Mouse (Mus musculus) midbrain, embryonic 15.5 days (tissue): Measurements from ENCODE around the gene Cd46. TPM values are rescaled to one million over a fixed set of nuclear protein-coding genes. Genes with fewer than 3 reads are reported as not detected.

Source experiments
- ATAC-seq: fragments of 200-750 bp; cut with Nextera tagmentation; replicated peaks from 2 replicates; pipeline ENCODE4 v1.8.0; 2017; ENCODE audit warnings: moderate TSS enrichment
- H3K27ac ChIP-seq: fragments of 300-500 bp; sonication (generic); 2 replicates; pipeline ENCODE4 v1.5.1; 2015; ENCODE audit warnings: mild to moderate bottlenecking, inconsistent platforms
- H3K27me3 ChIP-seq: fragments of 300-500 bp; sonication (generic); replicated peaks from 2 replicates; pipeline ENCODE4 v1.6.1; 2015; ENCODE audit warnings: inconsistent platforms
- H3K36me3 ChIP-seq: fragments of 300-500 bp; sonication (generic); replicated peaks from 2 replicates; pipeline ENCODE4 v1.6.1; 2015; ENCODE audit warnings: inconsistent platforms
- H3K4me1 ChIP-seq: fragments of 300-500 bp; sonication (generic); 2 replicates; pipeline ENCODE4 v1.6.1; 2015; ENCODE audit warnings: inconsistent platforms
- H3K4me2 ChIP-seq: fragments of 300-500 bp; sonication (generic); 2 replicates; pipeline ENCODE4 v1.6.1; 2015; ENCODE audit warnings: inconsistent platforms, mild to moderate bottlenecking, moderate library complexity
- H3K4me3 ChIP-seq: fragments of 300-500 bp; sonication (generic); 2 replicates; pipeline ENCODE4 v1.5.1; 2015; ENCODE audit warnings: mild to moderate bottlenecking, inconsistent platforms
- H3K9ac ChIP-seq: fragments of 300-500 bp; sonication (generic); 2 replicates; pipeline ENCODE4 v1.6.1; 2015; ENCODE audit warnings: mild to moderate bottlenecking, inconsistent platforms
- H3K9me3 ChIP-seq: fragments of 300-500 bp; sonication (generic); 2 replicates; pipeline ENCODE4 v1.6.1; 2016; ENCODE audit warnings: inconsistent platforms
- WGBS: fragments of 180-500 bp; shearing (Covaris S2); methylation state at CpG from one replicate; pipeline ENCODE4 v1.1.7; 2015; ENCODE audit warnings: mixed read lengths; 5-methylcytosine and 5-hydroxymethylcytosine counted together
- polyA plus RNA-seq: library from polyadenylated mRNA; unstranded; fragments of >200 nt; fragmentation: Nextera tagmentation; extraction: Ambion mirVana; gene quantifications from 2 replicates; pipeline ENCODE4 v1.2.1, GENCODE M21; 2015

Cd46 gene
- polyA plus RNA-seq = 1.4 and 1.7 TPM in 2 replicates

DNA sequence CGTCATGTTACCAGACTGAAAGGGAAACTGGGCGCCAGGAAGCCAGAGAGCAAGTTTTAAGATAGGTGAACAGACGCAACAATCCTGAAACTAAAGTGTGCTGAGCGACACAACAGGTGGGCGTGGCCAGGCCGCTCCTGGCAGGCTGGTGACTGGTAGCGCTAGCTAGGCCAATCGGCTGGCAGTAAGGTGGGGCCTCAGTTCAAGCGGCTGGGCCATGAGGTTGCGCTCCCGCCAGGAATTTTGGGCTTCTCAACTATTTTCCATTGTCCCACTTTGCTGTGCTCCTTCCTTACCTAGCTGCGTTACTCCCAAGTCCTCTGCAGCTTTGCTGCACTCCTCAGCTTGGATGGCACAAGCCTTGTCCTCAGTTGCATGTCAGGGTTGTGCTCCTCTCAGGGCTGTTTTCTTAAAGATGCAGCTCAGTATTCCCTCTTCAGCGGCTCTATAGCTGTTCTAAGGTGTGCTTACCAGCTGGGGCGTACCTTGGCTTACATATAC, at the start of gene Cd46:
TSS of gene Cd46 (minus strand) at position 30 of the 501 bp plus-strand sequence.
- Histone ChIP-seq H3K4me2 (peak within 1 kb of the TSS; percentile 53), H3K9ac (no peak within 1 kb of the TSS), H3K27ac (no peak within 1 kb of the TSS), H3K4me3 (peak within 1 kb of the TSS; percentile 32), H3K27me3 (no peaks in the 10 kb centered on the region), H3K4me1 (peaks cover 7% of the 10 kb centered on the region), H3K36me3 (0 out of 2 replicates have a peak, but pooled peaks cover 2% of the 10 kb centered on the region), H3K9me3 (no peaks in the 10 kb centered on the region)
- 3% methylated on average over 14 of the region's 14 CpGs for WGBS
- peak; percentile 94 for ATAC-seq

GRCm38 (mm10) chr1:195132070-195132469, 40.0 kb upstream of the Cd46 start:
- Histone ChIP-seq H3K4me3 (peak overlapping the region; percentile 70), H3K27me3 (no peaks in the 10 kb centered on the region), H3K27ac (peak overlapping the region; percentile 95; the same call in 1 of the 2 replicates), H3K9ac (no peak overlapping the region), H3K9me3 (no peaks in the 10 kb centered on the region), H3K36me3 (no peaks in the 10 kb centered on the region), H3K4me1 (peaks cover 20% of the 10 kb centered on the region), H3K4me2 (peak overlapping the region; percentile 55)
- WGBS = 62% methylated on average over 3 of the region's 3 CpGs
- ATAC-seq = no peak

- H3K36me3 ChIP-seq = no peaks in the 10 kb centered on the region
- peak overlapping the region; percentile 79 for H3K9ac ChIP-seq
- H3K27ac ChIP-seq = peak overlapping the region; percentile 95
- H3K27me3 ChIP-seq = no peaks in the 10 kb centered on the region
- WGBS = 25% methylated on average over 4 of the region's 4 CpGs
- peaks cover 20% of the 10 kb centered on the region for H3K4me1 ChIP-seq
- no peak for ATAC-seq
- H3K4me3 ChIP-seq = peak overlapping the region; percentile 70
- peak overlapping the region; percentile 55 for H3K4me2 ChIP-seq
- no peaks in the 10 kb centered on the region for H3K9me3 ChIP-seq
These were observed 39.6 kb upstream of the Cd46 start for GRCm38 (mm10) chr1:195131675-195132015.

- ATAC-seq = peak; percentile 100
- H3K4me1 ChIP-seq = peaks cover 20% of the 10 kb centered on the region
- peak within 1 kb of the TSS; percentile 55 for H3K4me2 ChIP-seq
- H3K27ac ChIP-seq = peak within 1 kb of the TSS; percentile 95
- no peaks in the 10 kb centered on the region for H3K27me3 ChIP-seq
- H3K36me3 ChIP-seq = no peaks in the 10 kb centered on the region
- no peaks in the 10 kb centered on the region for H3K9me3 ChIP-seq
- peak within 1 kb of the TSS; percentile 70 for H3K4me3 ChIP-seq
- peak within 1 kb of the TSS; percentile 79 for H3K9ac ChIP-seq
- under 1% methylated on average over 31 of the region's 31 CpGs for WGBS
These were observed 39.1 kb upstream of the Cd46 start, which contains the start of gene Cr1l for GRCm38 (mm10) chr1:195130953-195131674. Cr1l (minus strand) TSS chr1:195131586.

DNA sequence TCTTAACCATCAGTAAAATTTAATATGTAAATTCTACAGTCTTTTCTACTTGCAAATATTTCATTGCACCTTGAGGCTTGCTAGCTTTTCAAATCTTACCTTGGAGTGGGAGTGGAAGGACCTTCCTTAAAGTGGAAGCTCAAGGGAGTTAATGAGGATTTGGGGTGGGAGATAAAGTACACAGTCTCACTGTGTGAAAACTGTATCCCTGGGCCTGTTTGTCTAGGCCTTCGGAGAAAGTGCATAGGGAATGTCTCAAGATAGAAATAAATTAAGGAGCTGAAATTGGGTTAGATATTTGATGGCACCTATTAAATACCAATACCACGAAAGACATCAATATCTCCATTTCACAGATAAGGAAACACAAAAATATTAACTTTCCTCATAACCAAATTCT, 38.4 kb upstream of the Cd46 start:
- Histone ChIP-seq H3K4me3 (peak overlapping the region; percentile 70), H3K9ac (peak overlapping the region; percentile 79), H3K9me3 (no peaks in the 10 kb centered on the region), H3K36me3 (no peaks in the 10 kb centered on the region), H3K27me3 (no peaks in the 10 kb centered on the region), H3K27ac (peak overlapping the region; percentile 95), H3K4me1 (peaks cover 20% of the 10 kb centered on the region), H3K4me2 (peak overlapping the region; percentile 55)
- 23% methylated on average over 2 of the region's 2 CpGs for WGBS
- peak; percentile 66 for ATAC-seq

DNA sequence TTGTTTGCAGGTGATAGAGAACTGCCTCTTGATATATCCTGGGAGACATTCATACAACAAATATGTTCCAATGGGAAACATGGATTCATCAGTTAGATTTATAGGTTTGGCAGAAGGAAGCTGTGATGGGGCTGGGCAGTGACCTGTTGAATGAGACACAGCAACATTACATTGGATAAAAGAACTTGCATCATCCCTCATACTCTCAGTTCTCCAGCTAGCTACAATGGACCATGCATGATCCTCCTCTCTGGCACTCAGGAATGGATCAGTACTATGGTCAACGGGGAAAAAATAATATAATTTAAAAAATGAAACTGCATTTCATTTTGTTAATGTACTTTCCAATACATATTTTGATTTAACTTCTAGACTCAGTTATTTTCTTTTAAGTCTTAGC, 37.8 kb upstream of the Cd46 start:
- Histone ChIP-seq H3K4me2 (no peak overlapping the region), H3K27me3 (no peaks in the 10 kb centered on the region), H3K9ac (no peak overlapping the region), H3K4me3 (no peak overlapping the region), H3K4me1 (peaks cover 20% of the 10 kb centered on the region), H3K9me3 (no peaks in the 10 kb centered on the region), H3K36me3 (no peaks in the 10 kb centered on the region), H3K27ac (no peak overlapping the region)
- 78% methylated on average over 1 of the region's 1 CpGs for whole genome bisulfite sequencing
- no peak for ATAC-seq

GRCm38 (mm10) chr1:195114414-195114813, 22.4 kb upstream of the Cd46 start:
- Histone ChIP-seq H3K9ac (no peak overlapping the region), H3K4me2 (no peak overlapping the region), H3K36me3 (0 out of 2 replicates have a peak, but pooled peaks cover 6% of the 10 kb centered on the region), H3K27me3 (no peaks in the 10 kb centered on the region), H3K27ac (no peak overlapping the region), H3K4me3 (no peak overlapping the region), H3K9me3 (no peaks in the 10 kb centered on the region), H3K4me1 (no peaks in the 10 kb centered on the region)
- 92% methylated on average over 1 of the region's 1 CpGs for WGBS
- no peak for ATAC-seq

- 91% methylated on average over 4 of the region's 4 CpGs for whole genome bisulfite sequencing
- 0 out of 2 replicates have a peak, but pooled peaks cover 6% of the 10 kb centered on the region for H3K36me3 ChIP-seq
These were observed 21.6 kb upstream of the Cd46 start for GRCm38 (mm10) chr1:195113621-195114020.

GRCm38 (mm10) chr1:195100693-195101092, 8.6 kb upstream of the Cd46 start:
- H3K9me3 ChIP-seq = no peaks in the 10 kb centered on the region
- no peaks in the 10 kb centered on the region for H3K27me3 ChIP-seq
- 0 out of 2 replicates have a peak, but pooled peaks cover 12% of the 10 kb centered on the region for H3K36me3 ChIP-seq
- H3K4me1 ChIP-seq = no peaks in the 10 kb centered on the region
- H3K4me3 ChIP-seq = no peak overlapping the region
- H3K9ac ChIP-seq = no peak overlapping the region
- ATAC-seq = no peak
- WGBS = 98% methylated on average over 4 of the region's 4 CpGs
- H3K4me2 ChIP-seq = no peak overlapping the region
- no peak overlapping the region for H3K27ac ChIP-seq

More at GRCm38 (mm10) chr1:195113621-195114020, 21.6 kb upstream of the Cd46 start:
- Histone ChIP-seq H3K4me3 (no peak overlapping the region), H3K9me3 (no peaks in the 10 kb centered on the region), H3K4me2 (no peak overlapping the region), H3K4me1 (no peaks in the 10 kb centered on the region), H3K27me3 (no peaks in the 10 kb centered on the region), H3K27ac (no peak overlapping the region), H3K9ac (no peak overlapping the region)
- no peak for ATAC-seq

- Histone ChIP-seq H3K27me3 (no peaks in the 10 kb centered on the region), H3K9me3 (no peaks in the 10 kb centered on the region), H3K4me1 (no peaks in the 10 kb centered on the region), H3K9ac (no peak overlapping the region), H3K4me3 (no peak overlapping the region), H3K27ac (no peak overlapping the region), H3K4me2 (no peak overlapping the region), H3K36me3 (0 out of 2 replicates have a peak, but pooled peaks cover 8% of the 10 kb centered on the region)
- ATAC-seq = no peak
- WGBS = 95% methylated on average over 1 of the region's 1 CpGs
These were observed 6.0 kb upstream of the Cd46 start for GRCm38 (mm10) chr1:195098004-195098403.

GRCm38 (mm10) chr1:195091699-195092219, 290 bp downstream of the Cd46 start:
- no peaks in the 10 kb centered on the region for H3K9me3 ChIP-seq
- peak overlapping the region; percentile 32 for H3K4me3 ChIP-seq
- 0 out of 2 replicates have a peak, but pooled peaks cover 2% of the 10 kb centered on the region for H3K36me3 ChIP-seq
- H3K9ac ChIP-seq = no peak overlapping the region
- ATAC-seq = peak; percentile 66
- peaks cover 7% of the 10 kb centered on the region for H3K4me1 ChIP-seq
- H3K4me2 ChIP-seq = peak overlapping the region; percentile 53
- 18% methylated on average over 11 of the region's 11 CpGs for WGBS
- no peak overlapping the region for H3K27ac ChIP-seq
- H3K27me3 ChIP-seq = no peaks in the 10 kb centered on the region

- no peak for ATAC-seq
- H3K27ac ChIP-seq = no peak overlapping the region
- no peak overlapping the region for H3K4me2 ChIP-seq
- no peaks in the 10 kb centered on the region for H3K9me3 ChIP-seq
- no peaks in the 10 kb centered on the region for H3K4me1 ChIP-seq
- H3K9ac ChIP-seq = no peak overlapping the region
- H3K27me3 ChIP-seq = no peaks in the 10 kb centered on the region
- H3K4me3 ChIP-seq = no peak overlapping the region
- H3K36me3 ChIP-seq = no peaks in the 10 kb centered on the region
These were observed 9.9 kb downstream of the Cd46 start for GRCm38 (mm10) chr1:195082142-195082541.
